Mouse (Mus musculus): ENCODE measurements at regions not wholly inside any gene's neighbourhood (a gene's known extent, or its start where the extent isn't known, plus 50 kb on each side); places are given as distances from the start of the nearest gene placed in this dataset.
A peak's percentile ranks its signal among the peaks of the same experiment; 100 is the strongest.

GRCm38 (mm10) chr10:14333344-14333743 lies 212.1 kb downstream of the Adgrg6 start:
- no peaks in the 10 kb centered on the region; the same call in 1 of the 2 replicates for H3K4me1 ChIP-seq (ENCODE audit: control insufficient read depth, insufficient read depth, low read length)
- H3K36me3 ChIP-seq (ENCODE audit: control insufficient read depth, insufficient read depth), result no peaks in the 10 kb centered on the region
- 68% methylated on average over 4 of the region's 4 CpGs for WGBS
- no peak for ATAC-seq (replicated peaks; ENCODE audit: extremely low read depth, insufficient read depth, low FRiP score)
- H3K9ac ChIP-seq (ENCODE audit: low read length), result no peak overlapping the region
- H3K27me3 ChIP-seq (ENCODE audit: control insufficient read depth, insufficient read depth, low read length), result no peaks in the 10 kb centered on the region
- no peaks in the 10 kb centered on the region for H3K9me3 ChIP-seq (replicated peaks; ENCODE audit: control insufficient read depth, low read length)
- no peak overlapping the region for H3K4me2 ChIP-seq (ENCODE audit: low read depth, low read length)
- H3K4me3 ChIP-seq (ENCODE audit: low read length), result no peak overlapping the region
- no peak overlapping the region for H3K27ac ChIP-seq (ENCODE audit: low read length)

- ATAC-seq (replicated peaks; ENCODE audit: extremely low read depth, insufficient read depth, low FRiP score), result 0 out of 2 replicates have a peak, but pooled peaks have one; percentile 32
- H3K9me3 ChIP-seq (replicated peaks; ENCODE audit: control insufficient read depth, low read length), result no peaks in the 10 kb centered on the region
- 21% methylated on average over 4 of the region's 4 CpGs for WGBS
Measured at GRCm38 (mm10) chr10:14332688-14333117, 212.8 kb downstream of the Adgrg6 start.

GRCm38 (mm10) chr10:14328846-14329245 lies 216.6 kb downstream of the Adgrg6 start:
- 62% methylated on average over 2 of the region's 2 CpGs for WGBS
- no peak overlapping the region for H3K27ac ChIP-seq (ENCODE audit: low read length)
- no peak overlapping the region for H3K4me2 ChIP-seq (ENCODE audit: low read depth, low read length)
- H3K27me3 ChIP-seq (ENCODE audit: control insufficient read depth, insufficient read depth, low read length), result no peaks in the 10 kb centered on the region
- no peaks in the 10 kb centered on the region; the same call in 1 of the 2 replicates for H3K4me1 ChIP-seq (ENCODE audit: control insufficient read depth, insufficient read depth, low read length)
- no peak; the same call in 1 of the 2 replicates for ATAC-seq (replicated peaks; ENCODE audit: extremely low read depth, insufficient read depth, low FRiP score)
- no peaks in the 10 kb centered on the region for H3K9me3 ChIP-seq (replicated peaks; ENCODE audit: control insufficient read depth, low read length)
- H3K36me3 ChIP-seq (ENCODE audit: control insufficient read depth, insufficient read depth), result no peaks in the 10 kb centered on the region
- no peak overlapping the region for H3K4me3 ChIP-seq (ENCODE audit: low read length)
- no peak overlapping the region for H3K9ac ChIP-seq (ENCODE audit: low read length)

More at GRCm38 (mm10) chr10:14332688-14333117, 212.8 kb downstream of the Adgrg6 start:
- no peaks in the 10 kb centered on the region for H3K36me3 ChIP-seq (ENCODE audit: control insufficient read depth, insufficient read depth)
- no peak overlapping the region for H3K4me2 ChIP-seq (ENCODE audit: low read depth, low read length)
- H3K27me3 ChIP-seq (ENCODE audit: control insufficient read depth, insufficient read depth, low read length), result no peaks in the 10 kb centered on the region
- H3K4me1 ChIP-seq (ENCODE audit: control insufficient read depth, insufficient read depth, low read length), result no peaks in the 10 kb centered on the region; the same call in 1 of the 2 replicates
- H3K4me3 ChIP-seq (ENCODE audit: low read length), result no peak overlapping the region
- H3K27ac ChIP-seq (ENCODE audit: low read length), result no peak overlapping the region
- H3K9ac ChIP-seq (ENCODE audit: low read length), result no peak overlapping the region

- H3K36me3 ChIP-seq (ENCODE audit: control insufficient read depth, insufficient read depth), result no peaks in the 10 kb centered on the region
- ATAC-seq (replicated peaks; ENCODE audit: extremely low read depth, insufficient read depth, low FRiP score), result no peak
- H3K9me3 ChIP-seq (replicated peaks; ENCODE audit: control insufficient read depth, low read length), result no peaks in the 10 kb centered on the region
- H3K9ac ChIP-seq (ENCODE audit: low read length), result no peak overlapping the region
- no peaks in the 10 kb centered on the region for H3K27me3 ChIP-seq (ENCODE audit: control insufficient read depth, insufficient read depth, low read length)
- H3K4me1 ChIP-seq (ENCODE audit: control insufficient read depth, insufficient read depth, low read length), result no peaks in the 10 kb centered on the region
- no peak overlapping the region for H3K4me3 ChIP-seq (ENCODE audit: low read length)
- H3K27ac ChIP-seq (ENCODE audit: low read length), result no peak overlapping the region
- no peak overlapping the region for H3K4me2 ChIP-seq (ENCODE audit: low read depth, low read length)
- WGBS, result 81% methylated on average over 6 of the region's 6 CpGs
Measured at GRCm38 (mm10) chr10:14326229-14326628, 219.2 kb downstream of the Adgrg6 start.

GRCm38 (mm10) chr10:14321503-14321902 lies 224.0 kb downstream of the Adgrg6 start:
- no peak for ATAC-seq (replicated peaks; ENCODE audit: extremely low read depth, insufficient read depth, low FRiP score)
- no peaks in the 10 kb centered on the region for H3K9me3 ChIP-seq (replicated peaks; ENCODE audit: control insufficient read depth, low read length)
- WGBS, result 2% methylated on average over 4 of the region's 4 CpGs
- H3K4me3 ChIP-seq (ENCODE audit: low read length), result no peak overlapping the region
- no peaks in the 10 kb centered on the region for H3K36me3 ChIP-seq (ENCODE audit: control insufficient read depth, insufficient read depth)
- H3K9ac ChIP-seq (ENCODE audit: low read length), result no peak overlapping the region
- H3K27me3 ChIP-seq (ENCODE audit: control insufficient read depth, insufficient read depth, low read length), result no peaks in the 10 kb centered on the region
- H3K4me1 ChIP-seq (ENCODE audit: control insufficient read depth, insufficient read depth, low read length), result no peaks in the 10 kb centered on the region
- H3K27ac ChIP-seq (ENCODE audit: low read length), result no peak overlapping the region
- H3K4me2 ChIP-seq (ENCODE audit: low read depth, low read length), result no peak overlapping the region

GRCm38 (mm10) chr10:14315232-14315631 lies 230.2 kb downstream of the Adgrg6 start:
- H3K4me2 ChIP-seq (ENCODE audit: low read depth, low read length), result no peak overlapping the region
- no peaks in the 10 kb centered on the region for H3K9me3 ChIP-seq (replicated peaks; ENCODE audit: control insufficient read depth, low read length)
- H3K4me1 ChIP-seq (ENCODE audit: control insufficient read depth, insufficient read depth, low read length), result no peaks in the 10 kb centered on the region
- no peaks in the 10 kb centered on the region for H3K36me3 ChIP-seq (ENCODE audit: control insufficient read depth, insufficient read depth)
- no peak overlapping the region for H3K27ac ChIP-seq (ENCODE audit: low read length)
- WGBS, result 85% methylated on average over 7 of the region's 7 CpGs
- no peak overlapping the region for H3K4me3 ChIP-seq (ENCODE audit: low read length)
- no peak overlapping the region for H3K9ac ChIP-seq (ENCODE audit: low read length)
- H3K27me3 ChIP-seq (ENCODE audit: control insufficient read depth, insufficient read depth, low read length), result no peaks in the 10 kb centered on the region
- ATAC-seq (replicated peaks; ENCODE audit: extremely low read depth, insufficient read depth, low FRiP score), result no peak

GRCm38 (mm10) chr10:14314607-14315006 lies 230.9 kb downstream of the Adgrg6 start:
- no peak; the same call in 1 of the 2 replicates for ATAC-seq (replicated peaks; ENCODE audit: extremely low read depth, insufficient read depth, low FRiP score)
- WGBS, result 33% methylated on average over 4 of the region's 4 CpGs
- Histone ChIP-seq H3K9ac (ENCODE audit: low read length) (no peak overlapping the region), H3K36me3 (ENCODE audit: control insufficient read depth, insufficient read depth) (no peaks in the 10 kb centered on the region), H3K4me1 (ENCODE audit: control insufficient read depth, insufficient read depth, low read length) (no peaks in the 10 kb centered on the region), H3K27ac (ENCODE audit: low read length) (no peak overlapping the region), H3K4me2 (ENCODE audit: low read depth, low read length) (no peak overlapping the region), H3K4me3 (ENCODE audit: low read length) (no peak overlapping the region), H3K27me3 (ENCODE audit: control insufficient read depth, insufficient read depth, low read length) (no peaks in the 10 kb centered on the region), H3K9me3 (replicated peaks; ENCODE audit: control insufficient read depth, low read length) (no peaks in the 10 kb centered on the region)

GRCm38 (mm10) chr10:14314004-14314581 lies 231.4 kb downstream of the Adgrg6 start:
- Histone ChIP-seq H3K4me2 (ENCODE audit: low read depth, low read length) (no peak overlapping the region), H3K36me3 (ENCODE audit: control insufficient read depth, insufficient read depth) (no peaks in the 10 kb centered on the region), H3K9ac (ENCODE audit: low read length) (no peak overlapping the region), H3K4me1 (ENCODE audit: control insufficient read depth, insufficient read depth, low read length) (no peaks in the 10 kb centered on the region), H3K27ac (ENCODE audit: low read length) (no peak overlapping the region), H3K27me3 (ENCODE audit: control insufficient read depth, insufficient read depth, low read length) (no peaks in the 10 kb centered on the region), H3K4me3 (ENCODE audit: low read length) (no peak overlapping the region), H3K9me3 (replicated peaks; ENCODE audit: control insufficient read depth, low read length) (no peaks in the 10 kb centered on the region)
- WGBS, result 68% methylated on average over 10 of the region's 10 CpGs
- ATAC-seq (replicated peaks; ENCODE audit: extremely low read depth, insufficient read depth, low FRiP score), result no peak

GRCm38 (mm10) chr10:14312959-14313358 lies 232.5 kb downstream of the Adgrg6 start:
- Histone ChIP-seq H3K9ac (ENCODE audit: low read length) (no peak overlapping the region), H3K4me3 (ENCODE audit: low read length) (no peak overlapping the region), H3K9me3 (replicated peaks; ENCODE audit: control insufficient read depth, low read length) (no peaks in the 10 kb centered on the region), H3K36me3 (ENCODE audit: control insufficient read depth, insufficient read depth) (no peaks in the 10 kb centered on the region), H3K27ac (ENCODE audit: low read length) (no peak overlapping the region), H3K4me1 (ENCODE audit: control insufficient read depth, insufficient read depth, low read length) (no peaks in the 10 kb centered on the region), H3K27me3 (ENCODE audit: control insufficient read depth, insufficient read depth, low read length) (no peaks in the 10 kb centered on the region), H3K4me2 (ENCODE audit: low read depth, low read length) (no peak overlapping the region)
- no peak for ATAC-seq (replicated peaks; ENCODE audit: extremely low read depth, insufficient read depth, low FRiP score)
- 81% methylated on average over 4 of the region's 4 CpGs for WGBS
